Mouse (Mus musculus) thymus, adult 2 months (tissue): ENCODE measurements around the gene Gm29776.

Experiments
- CTCF ChIP-seq: fragments of 200-500 bp; IDR thresholded peaks from 2 replicates; pipeline ENCODE4 v1.5.1; 2012; ENCODE audit warnings: mild to moderate bottlenecking, control low read depth, low read length, moderate library complexity, borderline replicate concordance; ENCODE audit not compliant: control insufficient read depth, poor library complexity, insufficient read depth; ENCODE audit errors: extremely low read depth
- POLR2A ChIP-seq: fragments of 200-500 bp; IDR thresholded peaks from 2 replicates; pipeline ENCODE4 v1.6.1; 2012; ENCODE audit warnings: mild to moderate bottlenecking, low read length, control low read depth, moderate library complexity; ENCODE audit not compliant: control insufficient read depth, poor library complexity, insufficient read depth; ENCODE audit errors: extremely low read depth

GRCm38 (mm10) chr14:54735221-54735620 lies 36.6 kb upstream of the Gm29776 start:
- TF ChIP-seq POLR2A (no peak), CTCF (no peak)
